ENCODE assay signal across 29 mouse cellular contexts in the genomic region with DNA sequence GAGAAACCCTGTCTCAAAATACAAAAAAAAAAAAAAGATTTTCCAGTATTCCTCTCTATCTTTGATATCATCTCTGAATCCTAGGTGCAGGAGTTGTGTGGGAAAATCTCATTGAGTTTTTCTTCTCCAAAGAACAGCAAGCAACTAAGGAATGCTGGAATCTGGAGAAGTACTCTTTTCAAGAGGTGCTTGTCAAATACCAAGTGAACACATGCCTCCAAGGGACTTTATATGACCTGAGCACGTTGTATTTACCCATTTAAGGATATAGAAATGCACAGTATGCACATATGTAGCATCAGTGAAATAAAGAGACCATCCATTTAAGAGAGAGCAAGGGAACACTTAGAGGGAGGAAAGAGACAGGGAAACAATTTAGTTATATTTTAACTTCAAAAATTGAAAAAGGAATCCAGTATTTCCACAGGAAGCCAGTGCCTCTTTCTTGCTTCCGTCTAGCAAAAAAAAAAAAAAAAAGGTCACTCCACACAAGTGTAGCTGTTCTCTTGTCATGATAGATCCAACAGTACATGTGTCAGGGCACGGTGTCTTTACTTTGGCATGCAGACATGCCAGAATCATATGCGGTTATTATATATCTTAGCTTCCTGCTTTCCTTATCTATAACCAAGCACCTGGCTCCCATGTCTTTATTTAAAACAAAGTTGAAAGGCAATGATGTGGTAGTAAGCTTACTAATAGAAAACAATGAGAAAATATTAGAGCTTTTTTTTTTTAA.
DNase-seq lines count a peak whose midpoint lies in the region; ATAC-seq and TF ChIP-seq lines count a peak whose summit lies in the region.
"Had no signal": no experiment of that assay in that cellular context is flagged by ENCODE, and none has a peak within 500 bp of the region (broad histone marks: within the 10 kb centered on the region; RNA-seq: fewer than 3 reads in every experiment).

No protein-coding gene starts in this region.

- TF ChIP-seq POLR2A in lung, adult 2 months (IDR thresholded peaks at IDR 0.05; ENCODE audit: borderline replicate concordance, extremely low read depth, low read depth, low read length) = no peak
- TF ChIP-seq POLR2A in olfactory bulb, adult 2 months (IDR thresholded peaks at IDR 0.05; ENCODE audit: insufficient read depth, low read depth, low read length) = no peak

- H3K27me3 ChIP-seq in lung, embryonic 15.5 days = no peaks in the 10 kb centered on the region
- H3K27me3 ChIP-seq: CH12.LX; heart, embryonic 15.5 days; hindbrain, embryonic 12.5 days; hindbrain, embryonic 15.5 days had no signal

- H3K9ac ChIP-seq in lung, embryonic 15.5 days = no peak overlapping the region
- H3K9ac ChIP-seq: forebrain, embryonic 13.5 days; heart, embryonic 15.5 days; hindbrain, embryonic 12.5 days; hindbrain, embryonic 15.5 days had no signal

- no peaks in the 10 kb centered on the region for H3K36me3 ChIP-seq in lung, embryonic 15.5 days
- H3K36me3 ChIP-seq: forebrain, embryonic 10.5 days; G1E; heart, embryonic 15.5 days; hindbrain, embryonic 12.5 days; hindbrain, embryonic 15.5 days had no signal

- WGBS in lung, embryonic 15.5 days = 39% methylated on average over 4 of the region's 4 CpGs
- 40% methylated on average over 4 of the region's 4 CpGs for WGBS in lung, adult 2 months
- WGBS in olfactory bulb, adult 2 months = 80% methylated on average over 4 of the region's 4 CpGs

- TF ChIP-seq CTCF in lung, adult 2 months (IDR thresholded peaks at IDR 0.05; ENCODE audit: insufficient read depth, low read length) = no peak
- TF ChIP-seq CTCF in olfactory bulb, adult 2 months (IDR thresholded peaks at IDR 0.05; ENCODE audit: insufficient read depth, low read depth, low read length) = no peak

- no peak overlapping the region for H3K4me2 ChIP-seq in lung, embryonic 15.5 days
- H3K4me2 ChIP-seq: forebrain, embryonic 13.5 days; heart, embryonic 11.5 days; heart, embryonic 15.5 days; hindbrain, embryonic 12.5 days; hindbrain, embryonic 15.5 days had no signal

- peak overlapping the region; percentile 24; the same call in 1 of the 2 replicates for H3K27ac ChIP-seq in lung, embryonic 15.5 days
- H3K27ac ChIP-seq in olfactory bulb, adult 2 months (ENCODE audit: insufficient read depth, low read depth, low read length) = peak overlapping the region; percentile 57; the same call in 1 of the 2 replicates
- H3K27ac ChIP-seq: forebrain, embryonic 10.5 days; forebrain, embryonic 13.5 days; gastrocnemius, adult 2 months; heart, embryonic 15.5 days; hindbrain, embryonic 12.5 days; hindbrain, embryonic 15.5 days had no signal

- peak; percentile 46; the same call in 1 of the 2 replicates for ATAC-seq in lung, embryonic 15.5 days (ENCODE audit: borderline replicate concordance, extremely low read depth, low FRiP score, low TSS enrichment)
- ATAC-seq: forebrain, embryonic 13.5 days; forebrain, embryonic 16.5 days had no signal

- H3K9me3 ChIP-seq in lung, embryonic 15.5 days = no peaks in the 10 kb centered on the region
- H3K9me3 ChIP-seq: forebrain, embryonic 10.5 days; forebrain, embryonic 13.5 days; G1E; heart, embryonic 15.5 days; hindbrain, embryonic 12.5 days; hindbrain, embryonic 15.5 days had no signal

- H3K4me1 ChIP-seq in lung, embryonic 15.5 days = no peaks in the 10 kb centered on the region
- H3K4me1 ChIP-seq in lung, adult 2 months (ENCODE audit: control insufficient read depth, insufficient read depth, low read length) = no peaks in the 10 kb centered on the region
- H3K4me1 ChIP-seq in olfactory bulb, adult 2 months (ENCODE audit: control insufficient read depth, insufficient read depth, low read length) = no peaks in the 10 kb centered on the region
- H3K4me1 ChIP-seq: heart, embryonic 15.5 days; hindbrain, embryonic 12.5 days; hindbrain, embryonic 15.5 days had no signal

- no peak overlapping the region for H3K4me3 ChIP-seq in lung, embryonic 15.5 days
- no peak overlapping the region for H3K4me3 ChIP-seq in lung, adult 2 months (replicated peaks; ENCODE audit: extremely low read depth, low read depth, low read length)
- no peak overlapping the region for H3K4me3 ChIP-seq in olfactory bulb, adult 2 months (ENCODE audit: insufficient read depth, low read depth, low read length)
- H3K4me3 ChIP-seq: forebrain, embryonic 10.5 days; forebrain, embryonic 13.5 days; gastrocnemius, adult 2 months; heart, embryonic 15.5 days; hindbrain, embryonic 12.5 days; hindbrain, embryonic 15.5 days had no signal

- no peak for DNase-seq in lung, postnatal 14 days
- DNase-seq in lung, postnatal 25 days (ENCODE audit: low spot score) = peak; percentile 22
- no peak for DNase-seq in lung, adult 2 months
- peak; percentile 15 for DNase-seq in lung, postnatal 36 days
- no peak for DNase-seq in testis, postnatal 14 days (ENCODE audit: low spot score)
- no peak for DNase-seq in left cerebral cortex, adult 9 months (ENCODE audit: low spot score in 2 of 2)
- DNase-seq: adrenal gland, adult 2 months; adrenal gland, postnatal 14 days; B cell, adult 2 months; cerebellum, adult 11 months; cerebellum, adult 2 months; cerebellum, adult 9-11 months; cerebellum, postnatal 25 days; embryo, embryonic 11 days; gastrocnemius, adult 2 months; gastrocnemius, postnatal 14 days; heart, postnatal 10 days; heart, postnatal 36 days had no signal

Comparison
In these comparisons a context has a peak if more than half of its experiments do, and no peak if none do; other contexts are left out.
1. DNase-seq: peak in lung, postnatal 25 days (single experiment) and lung, postnatal 36 days (single experiment); none in lung, postnatal 14 days (single experiment), lung, adult 2 months (single experiment), testis, postnatal 14 days (single experiment) and left cerebral cortex, adult 9 months (0 of 2).